Mouse (Mus musculus) Muller cell, postnatal 12 days (primary cell): Measurements from ENCODE around the gene Car1.
"Not testable (repeated sequence)": the region's sequence is repeated elsewhere in the genome, so short reads cannot be mapped to it uniquely, and the experiment has no call there.

Experiments used
- DNase-seq: peaks from one replicate; pipeline ENCODE4 v3.0.0-alpha.2; 2015; ENCODE audit errors: inconsistent ontology term

The Car1 gene

DNA sequence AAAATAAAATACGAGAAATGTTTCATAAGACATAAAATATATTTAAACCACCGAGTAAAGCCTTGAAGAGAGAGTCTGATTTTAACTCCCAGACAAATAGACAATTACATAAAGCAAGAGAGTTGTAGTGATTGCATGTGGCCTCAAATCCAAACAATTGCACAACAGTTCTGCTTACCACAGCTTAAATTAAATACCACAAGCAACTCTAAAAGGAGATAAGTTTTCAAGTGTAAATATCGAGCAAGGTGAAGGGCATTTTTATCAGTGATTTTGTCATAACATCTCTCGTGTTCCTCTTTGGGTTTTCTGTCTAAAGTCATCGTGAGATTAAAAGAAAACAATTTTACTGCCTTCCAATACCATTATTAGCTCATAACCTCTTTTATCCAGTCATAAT, 25.0 kb downstream of the Car1 start:
- not testable (repeated sequence) for DNase-seq

DNA sequence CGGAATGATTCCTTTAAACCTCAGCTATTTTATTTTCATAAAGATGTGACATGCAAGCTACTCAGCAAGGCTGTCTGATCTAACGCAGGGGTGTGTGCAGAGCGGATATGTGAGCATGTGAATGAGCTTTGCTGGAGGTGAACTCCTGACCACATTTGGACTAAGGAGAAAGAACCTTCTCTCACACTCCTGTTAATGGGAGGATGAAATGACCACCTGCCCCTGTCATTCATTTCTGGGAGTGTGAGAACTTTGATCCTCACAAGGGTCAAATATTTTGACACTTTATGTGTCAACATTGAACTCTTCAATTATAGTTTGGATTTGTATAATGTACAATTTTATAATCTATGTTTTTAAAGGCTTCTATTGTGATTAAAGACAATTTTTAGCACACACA, 25.8 kb downstream of the Car1 start:
- not testable (repeated sequence) for DNase-seq

DNA sequence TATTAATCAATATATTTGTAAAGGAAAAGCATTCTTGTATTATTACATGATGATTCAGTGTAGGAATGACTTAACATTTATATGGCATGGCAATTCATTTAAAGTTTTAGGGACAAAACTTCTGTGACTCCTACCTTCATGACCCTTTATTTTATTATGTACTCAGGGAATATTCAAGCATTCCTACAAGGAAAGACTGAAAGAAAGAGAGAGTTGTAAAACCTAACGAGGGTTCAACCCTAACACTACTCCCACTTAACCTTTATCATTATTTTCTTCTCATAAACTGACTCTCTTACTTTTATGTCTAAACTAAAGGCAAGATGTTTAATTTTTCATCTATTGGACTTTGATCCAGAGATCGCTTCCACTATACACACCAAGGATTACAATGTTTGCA, 28.0 kb downstream of the Car1 start:
- DNase-seq = no peak

DNA sequence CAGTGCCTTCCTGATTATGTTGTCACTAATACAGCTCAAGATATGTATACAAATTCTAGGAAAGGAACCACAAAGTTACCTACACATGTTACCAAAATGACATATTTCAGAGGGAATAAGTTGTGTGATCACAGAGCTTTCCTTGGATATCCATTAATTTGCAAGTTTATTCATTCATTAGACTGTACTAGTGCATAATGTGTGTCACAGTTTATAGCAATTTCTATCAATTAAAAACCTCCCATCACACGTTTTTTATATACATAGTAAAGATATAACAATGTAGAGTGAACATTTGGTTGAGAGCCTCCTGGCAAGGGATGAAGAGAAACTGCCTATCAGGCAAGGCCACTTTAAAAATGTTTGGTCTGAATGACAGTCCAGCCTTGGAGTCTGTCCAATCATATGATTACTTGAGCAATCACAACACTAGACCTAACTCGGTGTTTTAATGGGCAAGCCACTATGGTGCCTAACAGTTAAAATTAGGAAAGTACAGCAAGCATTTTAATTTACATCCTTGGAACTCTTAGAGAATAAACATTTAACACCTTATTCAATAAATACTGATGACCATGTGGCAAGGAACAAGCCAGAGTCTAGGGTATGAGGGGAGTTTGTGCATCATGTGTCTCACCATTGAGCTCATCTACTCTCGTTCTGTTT, 31.5 kb downstream of the Car1 start:
- DNase-seq = not testable (repeated sequence)

DNA sequence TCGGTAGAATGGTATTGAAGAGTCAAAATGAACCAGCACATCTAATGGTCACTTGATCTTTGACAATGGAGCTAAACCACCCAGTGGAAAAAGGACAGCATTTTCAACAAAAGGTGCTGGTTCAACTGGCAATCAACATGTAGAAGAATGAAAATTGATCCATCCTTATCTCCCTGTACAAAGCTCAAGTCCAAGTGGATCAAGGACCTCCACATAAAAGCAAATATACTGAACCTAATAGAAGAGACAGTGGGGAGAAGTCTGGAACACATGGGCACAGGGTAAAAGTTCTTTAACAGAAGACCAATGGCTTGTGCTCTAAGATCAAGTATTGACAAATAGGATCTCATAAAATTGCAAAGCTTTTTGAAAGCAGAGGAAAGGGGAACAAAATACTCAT, 33.6 kb downstream of the Car1 start:
- DNase-seq = not testable (repeated sequence)

DNA sequence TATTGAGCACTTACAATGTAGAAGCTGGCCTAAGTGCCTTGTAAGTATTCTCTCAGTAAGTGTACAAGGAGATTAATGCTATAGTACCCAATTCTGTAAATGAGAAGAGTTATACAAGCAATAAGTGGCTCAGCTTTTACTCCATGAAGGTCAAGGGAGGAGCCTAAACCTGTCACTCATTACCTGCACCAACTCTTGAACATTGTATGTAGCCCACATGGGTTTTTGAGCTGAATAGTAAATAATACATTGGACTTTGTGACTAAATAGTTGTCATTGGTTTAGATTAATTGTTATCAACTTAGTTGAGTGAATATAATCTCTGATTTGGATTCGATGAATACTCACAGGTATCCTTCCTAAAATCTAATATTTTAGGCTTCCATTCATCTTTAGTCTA, 35.7 kb downstream of the Car1 start:
- not testable (repeated sequence) for DNase-seq

DNA sequence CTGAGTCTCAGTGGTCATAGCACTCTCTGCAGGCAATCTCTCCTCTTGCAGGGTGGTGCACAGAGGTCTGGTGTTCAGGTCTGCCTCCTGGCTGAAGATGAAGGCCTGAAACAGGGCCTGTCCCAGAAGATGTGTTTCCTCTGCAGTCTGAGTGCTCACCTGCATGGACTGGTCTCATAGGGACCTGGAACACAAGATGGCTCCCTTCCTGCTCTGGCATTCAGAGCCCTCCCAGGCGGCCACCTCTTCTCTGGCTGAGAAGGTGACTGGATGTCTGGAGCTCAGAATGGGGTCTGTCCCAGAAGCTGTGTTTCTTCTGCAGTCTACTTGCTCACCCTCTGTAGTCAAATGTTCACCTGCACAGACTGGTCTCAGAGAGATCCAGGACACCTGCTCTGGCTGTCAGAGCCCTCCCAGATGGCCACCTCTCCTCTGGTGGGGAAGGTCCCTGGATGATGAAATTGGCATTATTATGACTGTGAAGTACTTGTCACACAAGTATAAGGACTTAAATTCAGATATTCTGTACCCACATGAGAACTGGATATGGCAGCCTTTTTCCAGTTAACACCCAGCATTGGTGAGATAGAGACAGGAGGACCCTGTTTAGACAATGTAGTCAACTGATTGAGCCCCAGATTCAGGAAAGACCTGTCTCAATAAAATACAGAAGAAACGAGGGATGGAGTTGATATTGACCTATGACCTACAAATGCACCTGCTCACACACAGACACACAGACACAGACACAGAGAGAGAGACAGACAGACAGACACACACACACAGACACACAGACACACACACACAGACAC, 43.2 kb downstream of the Car1 start:
- no peak for DNase-seq

DNA sequence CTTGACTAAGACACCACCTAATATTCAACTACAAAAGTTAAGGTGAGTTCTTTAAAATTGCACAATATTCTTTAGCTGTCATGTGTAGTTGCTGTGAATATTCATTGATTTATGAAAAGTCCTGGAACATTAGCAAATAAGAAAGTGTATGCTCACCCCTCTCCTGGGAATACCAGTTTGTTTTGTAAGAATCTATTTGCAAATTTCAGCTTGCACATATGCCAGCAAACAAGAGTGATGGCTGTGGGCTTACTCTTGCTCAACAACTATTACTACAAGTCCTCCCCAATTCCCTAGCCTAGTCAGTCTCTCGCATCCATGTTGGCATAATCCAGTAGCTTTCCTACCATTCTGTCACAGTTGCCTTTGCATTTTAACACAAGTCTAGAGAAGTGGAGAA, 52.5 kb downstream of the Car1 start:
- no peak for DNase-seq

DNA sequence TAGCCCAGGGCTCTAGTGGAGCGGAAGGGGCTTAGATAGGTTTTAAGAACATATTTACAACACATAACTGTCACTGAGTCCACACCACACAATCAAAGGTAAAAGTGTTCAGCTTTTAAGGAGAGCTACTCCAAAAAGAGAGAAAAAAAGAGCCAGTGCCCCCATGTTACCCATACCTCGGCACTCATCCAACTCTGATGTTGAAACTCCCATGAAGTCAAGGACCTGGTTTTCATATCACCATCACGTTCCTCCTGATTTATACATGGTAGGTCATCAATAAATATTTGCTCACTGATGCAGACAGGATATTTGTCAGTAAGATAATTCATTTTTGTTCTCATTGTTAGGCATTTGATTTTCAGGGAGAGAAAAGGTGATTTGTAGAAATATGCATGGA, 62.1 kb downstream of the Car1 start:
- DNase-seq = no peak

DNA sequence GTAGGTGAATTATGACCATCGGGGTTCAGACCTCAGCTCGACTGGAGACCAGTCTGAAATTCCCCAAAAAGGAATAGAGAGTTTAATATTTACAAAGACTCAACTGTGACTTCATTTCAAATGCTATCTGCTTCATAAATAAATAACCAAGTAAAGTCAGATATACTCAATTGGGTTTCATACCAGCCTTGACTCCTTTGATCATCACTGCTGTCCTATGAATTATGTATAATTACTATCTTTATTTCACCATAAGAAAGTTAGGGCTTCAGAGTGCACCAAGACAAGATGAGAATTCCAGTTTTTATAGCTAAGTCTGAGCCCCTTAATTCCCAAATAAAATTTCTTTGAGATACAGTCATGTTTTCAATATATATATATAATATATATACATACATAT, 69.9 kb downstream of the Car1 start:
- DNase-seq = no peak

DNA sequence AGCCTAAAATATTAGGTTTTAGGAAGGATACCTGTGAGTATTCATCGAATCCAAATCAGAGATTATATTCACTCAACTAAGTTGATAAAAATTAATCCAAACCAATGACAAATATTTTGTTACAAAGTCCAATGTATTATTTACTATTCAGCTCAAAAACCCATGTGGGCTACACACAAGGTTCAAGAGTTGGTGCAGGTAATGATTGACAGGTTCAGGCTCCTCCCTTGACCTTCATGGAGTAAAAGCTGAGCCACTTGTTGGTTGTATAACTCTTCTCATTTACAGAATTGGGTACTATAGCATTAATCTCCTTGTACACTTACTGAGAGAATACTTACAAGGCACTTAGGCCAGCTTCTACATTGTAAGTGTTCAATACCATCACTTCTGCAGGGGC, 80.7 kb downstream of the Car1 start:
- DNase-seq = not testable (repeated sequence)

DNA sequence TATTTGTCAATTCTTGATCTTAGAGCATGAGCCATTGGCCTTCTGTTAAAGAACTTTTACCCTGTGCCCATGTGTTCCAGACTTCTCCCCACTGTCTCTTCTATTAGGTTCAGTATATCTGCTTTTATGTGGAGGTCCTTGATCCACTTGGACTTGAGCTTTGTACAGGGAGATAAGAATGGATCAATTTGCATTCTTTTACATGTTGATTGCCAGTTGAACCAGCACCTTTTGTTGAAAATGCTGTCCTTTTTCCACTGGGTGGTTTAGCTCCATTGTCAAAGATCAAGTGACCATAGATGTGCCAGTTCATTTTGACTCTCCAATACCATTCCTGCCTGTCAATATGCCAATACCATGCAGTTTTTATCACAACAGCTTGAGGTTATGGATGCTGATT, 82.7 kb downstream of the Car1 start:
- DNase-seq = not testable (repeated sequence)
